Mouse (Mus musculus) forebrain, embryonic 12.5 days (tissue): Measurements from ENCODE around the gene Prdm12. TPM values are rescaled to one million over a fixed set of nuclear protein-coding genes. Genes with fewer than 3 reads are reported as not detected.

Experiments used
- ATAC-seq: fragments of 200-750 bp; cut with Nextera tagmentation; 2 replicates; pipeline ENCODE4 v1.8.0; 2017; ENCODE audit warnings: moderate TSS enrichment; ENCODE audit not compliant: low FRiP score
- H3K27ac ChIP-seq: fragments of 300-500 bp; sonication (generic); 2 replicates; pipeline ENCODE4 v1.5.1; 2016; ENCODE audit warnings: mild to moderate bottlenecking
- H3K27me3 ChIP-seq: fragments of 300-500 bp; sonication (generic); 2 replicates; pipeline ENCODE4 v1.6.1; 2016; ENCODE audit warnings: mild to moderate bottlenecking
- H3K36me3 ChIP-seq: fragments of 300-500 bp; sonication (generic); replicated peaks from 2 replicates; pipeline ENCODE4 v1.6.1; 2016; ENCODE audit warnings: mild to moderate bottlenecking
- H3K4me1 ChIP-seq: fragments of 300-500 bp; sonication (generic); 2 replicates; pipeline ENCODE4 v1.6.1; 2016
- H3K4me2 ChIP-seq: fragments of 300-500 bp; sonication (generic); 2 replicates; pipeline ENCODE4 v1.6.1; 2016; ENCODE audit warnings: mild to moderate bottlenecking, moderate library complexity
- H3K4me3 ChIP-seq: fragments of 300-500 bp; sonication (generic); replicated peaks from 2 replicates; pipeline ENCODE4 v1.5.1; 2016; ENCODE audit warnings: mild to moderate bottlenecking
- H3K9ac ChIP-seq: fragments of 300-500 bp; sonication (generic); 2 replicates; pipeline ENCODE4 v1.6.1; 2016; ENCODE audit warnings: mild to moderate bottlenecking
- H3K9me3 ChIP-seq: fragments of 300-500 bp; sonication (generic); 2 replicates; pipeline ENCODE4 v1.6.1; 2016
- WGBS: fragments of 180-500 bp; shearing (Covaris S2); methylation state at CpG from one replicate; pipeline ENCODE4 v1.1.7; 2016; 5-methylcytosine and 5-hydroxymethylcytosine counted together
- microRNA-seq: library from miRNA; unstranded; fragments of <30 nt; microRNA quantifications from one replicate; pipeline ENCODE4, GENCODE M21; 2017
- polyA plus RNA-seq: library from polyadenylated mRNA; unstranded; fragments of >200 nt; fragmentation: Nextera tagmentation; extraction: Ambion mirVana; gene quantifications from 2 replicates; pipeline ENCODE4 v1.2.1, GENCODE M21; 2016

The Prdm12 gene
- polyA plus RNA-seq, 1 experiment from 2014 or later = 5.4 TPM

DNA sequence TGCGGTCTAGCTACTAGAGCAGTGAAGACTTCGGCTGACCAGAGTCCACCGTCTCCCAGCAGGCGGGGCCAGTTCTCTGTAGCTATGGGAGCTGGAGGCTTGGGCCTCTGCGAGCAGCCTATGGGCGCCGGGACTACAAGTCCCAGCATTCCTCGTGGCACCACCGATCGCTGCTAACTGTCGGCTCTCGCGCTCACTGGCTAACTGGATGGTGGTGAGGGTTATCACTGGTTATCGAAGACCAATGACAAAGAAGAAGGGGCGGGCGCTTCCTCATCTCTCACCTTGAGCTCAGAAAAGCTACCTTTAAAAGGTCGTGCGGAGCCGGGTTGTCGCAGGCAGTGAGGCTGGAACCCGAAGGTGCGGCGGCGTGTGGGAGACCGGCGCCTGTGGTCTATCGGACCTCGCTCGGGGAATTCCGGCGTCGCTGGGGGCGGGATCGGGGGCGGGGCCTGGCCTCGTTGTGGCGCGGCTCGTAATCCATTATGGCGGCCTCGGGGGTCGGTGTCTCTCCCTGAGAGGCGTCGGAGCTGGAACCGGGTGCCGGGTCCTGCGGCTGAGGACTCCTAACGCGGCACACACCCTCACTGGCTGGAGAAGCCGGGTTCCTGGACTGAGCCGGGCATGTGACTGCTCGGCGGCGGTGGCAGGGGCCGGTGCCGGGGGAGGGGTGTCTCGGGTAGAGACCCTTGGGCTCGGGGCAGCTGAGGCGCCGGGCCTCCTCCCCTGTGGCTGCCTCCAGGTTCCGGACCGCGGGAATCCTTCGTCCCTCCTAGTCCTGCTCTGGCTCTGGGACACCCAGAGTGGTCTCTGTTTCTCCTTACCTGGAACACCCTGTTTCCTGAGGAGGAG is 48.5 kb downstream of the Prdm12 start, which contains the start of gene Abl1:
Gene Abl1, plus strand, starts transcription at position 303 of the 852 bp plus-strand sequence.
- H3K4me3 ChIP-seq = peak within 1 kb of the TSS; percentile 87
- H3K27ac ChIP-seq = peak within 1 kb of the TSS; percentile 91
- H3K4me2 ChIP-seq = peak within 1 kb of the TSS; percentile 60
- peaks cover 41% of the 10 kb centered on the region for H3K4me1 ChIP-seq
- ATAC-seq = peak; percentile 100
- H3K9ac ChIP-seq = peak within 1 kb of the TSS; percentile 86
- 0 out of 2 replicates have a peak, but pooled peaks cover 3% of the 10 kb centered on the region for H3K36me3 ChIP-seq
- under 1% methylated on average over 60 of the region's 64 CpGs for WGBS
- H3K9me3 ChIP-seq = no peaks in the 10 kb centered on the region
- no peaks in the 10 kb centered on the region for H3K27me3 ChIP-seq

DNA sequence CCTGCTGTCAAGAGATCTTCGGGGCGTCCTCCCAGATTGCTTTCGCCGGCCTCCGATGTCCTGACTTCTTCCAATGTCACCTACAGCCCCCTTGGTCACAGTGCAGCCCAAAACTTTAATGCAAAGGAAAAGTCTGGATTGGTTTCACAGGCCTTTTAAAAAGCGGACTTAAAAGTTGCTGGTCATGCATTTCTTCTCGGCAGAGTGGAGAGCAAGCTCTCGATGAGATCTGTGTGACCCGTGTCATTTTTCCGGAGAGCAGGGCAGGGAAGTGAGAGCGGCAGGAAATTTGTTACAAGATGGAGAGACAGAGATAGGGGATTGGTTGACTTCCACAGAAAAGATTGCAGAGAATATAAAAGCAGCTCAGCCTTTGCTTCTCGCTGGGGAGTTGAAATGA is 49.2 kb downstream of the Prdm12 start:
- Histone ChIP-seq H3K27me3 (no peaks in the 10 kb centered on the region), H3K4me3 (peak overlapping the region; percentile 87), H3K27ac (peak overlapping the region; percentile 91; the same call in 1 of the 2 replicates), H3K4me2 (peak overlapping the region; percentile 60), H3K36me3 (0 out of 2 replicates have a peak, but pooled peaks cover 3% of the 10 kb centered on the region), H3K9ac (peak overlapping the region; percentile 86), H3K4me1 (peaks cover 41% of the 10 kb centered on the region), H3K9me3 (no peaks in the 10 kb centered on the region)
- no peak for ATAC-seq
- WGBS = under 1% methylated on average over 12 of the region's 12 CpGs

DNA sequence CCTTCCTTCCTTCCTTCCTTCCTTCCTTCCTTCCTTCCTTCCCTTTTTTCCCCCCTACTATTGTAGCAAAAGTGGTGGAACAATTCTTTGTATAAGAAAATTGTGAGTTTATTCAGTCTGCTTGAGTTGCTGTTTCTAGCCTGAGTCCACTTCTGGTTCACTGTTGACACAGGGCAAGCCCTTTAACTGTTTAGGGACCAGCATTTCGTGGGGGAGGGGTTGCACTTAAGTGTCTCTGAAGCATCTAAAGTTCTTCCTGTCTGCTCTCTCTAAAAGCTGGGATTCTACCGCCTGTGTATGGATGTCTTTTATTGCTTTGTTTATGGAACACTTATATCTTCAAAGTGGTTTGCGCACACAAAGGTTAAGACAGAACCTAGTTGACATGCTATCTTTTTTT is 50.2 kb downstream of the Prdm12 start:
- Histone ChIP-seq H3K4me2 (peak overlapping the region; percentile 60), H3K36me3 (peaks cover 7% of the 10 kb centered on the region; the same call in 1 of the 2 replicates), H3K4me1 (peaks cover 41% of the 10 kb centered on the region), H3K27ac (no peak overlapping the region), H3K9me3 (no peaks in the 10 kb centered on the region), H3K4me3 (peak overlapping the region; percentile 87), H3K9ac (peak overlapping the region; percentile 86; the same call in 1 of the 2 replicates), H3K27me3 (no peaks in the 10 kb centered on the region)
- 60% methylated on average over 3 of the region's 3 CpGs for WGBS
- no peak for ATAC-seq

DNA sequence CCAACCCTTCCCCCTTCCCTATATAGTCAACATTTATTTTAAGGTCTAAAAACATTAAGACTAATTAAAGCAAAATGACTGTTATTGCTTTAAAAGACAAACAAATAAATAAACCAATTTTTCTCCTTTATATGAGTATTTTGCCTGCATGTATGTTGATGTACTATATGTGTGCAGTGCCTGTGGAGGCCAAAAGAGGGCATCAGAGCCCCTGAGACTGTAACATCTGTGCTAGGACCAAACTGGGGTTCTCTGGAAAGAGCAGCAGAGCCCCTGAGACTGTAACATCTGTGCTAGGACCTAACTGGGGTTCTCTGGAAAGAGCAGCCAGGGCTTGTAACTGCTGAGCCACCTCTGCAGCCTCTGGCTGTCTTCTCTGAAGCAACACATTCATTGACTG is 58.4 kb downstream of the Prdm12 start:
- ATAC-seq = no peak
- Histone ChIP-seq H3K4me2 (no peak overlapping the region), H3K9ac (no peak overlapping the region), H3K27me3 (no peaks in the 10 kb centered on the region), H3K9me3 (no peaks in the 10 kb centered on the region), H3K4me3 (no peak overlapping the region), H3K36me3 (peaks cover 23% of the 10 kb centered on the region), H3K4me1 (peaks cover 9% of the 10 kb centered on the region), H3K27ac (no peak overlapping the region)

DNA sequence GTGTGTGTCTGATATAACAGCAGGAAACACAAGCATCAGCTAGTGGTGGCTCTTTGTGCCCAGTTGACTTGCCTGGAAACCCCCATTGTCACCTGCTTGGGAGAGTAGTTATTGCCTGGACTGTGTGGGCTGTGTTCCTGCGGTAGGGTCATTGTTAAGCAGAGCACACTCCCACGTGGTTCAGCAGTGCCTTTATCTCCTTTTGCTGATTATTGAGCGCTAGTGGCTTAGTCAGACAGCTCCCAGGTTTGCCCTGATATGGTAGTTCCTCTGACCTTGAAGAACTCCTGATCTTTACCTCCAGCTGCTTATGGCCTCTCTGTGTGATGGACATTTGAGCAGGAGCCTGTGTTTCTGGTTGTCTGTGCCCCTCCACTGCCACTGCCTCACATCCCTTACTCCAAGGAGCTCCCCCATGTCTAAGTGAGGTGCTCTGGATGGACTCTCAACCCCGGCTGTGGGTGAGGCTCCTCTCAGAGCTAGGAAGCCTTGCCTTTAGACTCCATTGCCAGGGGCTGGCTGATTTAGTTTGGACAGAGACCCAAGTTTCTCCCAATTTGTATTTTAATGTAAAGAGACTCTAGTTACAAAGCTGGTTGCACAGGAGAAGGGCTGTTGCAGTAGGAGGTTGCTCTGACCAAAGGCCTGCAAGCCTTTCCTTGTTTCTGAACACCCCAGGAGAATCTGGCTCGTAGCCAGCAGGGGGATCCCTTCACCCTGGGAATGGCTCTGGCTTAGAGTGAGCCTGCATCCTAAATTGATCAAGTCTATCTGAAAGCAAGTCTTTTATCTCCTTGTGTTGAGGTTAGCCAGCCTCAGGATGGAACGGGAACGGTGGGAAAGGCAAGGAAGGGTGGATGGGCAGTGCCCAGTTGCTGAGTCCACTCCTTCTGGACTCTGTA is 61.0 kb downstream of the Prdm12 start:
- Histone ChIP-seq H3K4me3 (no peak overlapping the region), H3K27ac (no peak overlapping the region), H3K4me1 (peaks cover 11% of the 10 kb centered on the region; the same call in 1 of the 2 replicates), H3K4me2 (no peak overlapping the region), H3K9ac (no peak overlapping the region), H3K27me3 (no peaks in the 10 kb centered on the region), H3K9me3 (no peaks in the 10 kb centered on the region), H3K36me3 (peaks cover 16% of the 10 kb centered on the region)
- no peak for ATAC-seq
- WGBS = 54% methylated on average over 7 of the region's 7 CpGs

DNA sequence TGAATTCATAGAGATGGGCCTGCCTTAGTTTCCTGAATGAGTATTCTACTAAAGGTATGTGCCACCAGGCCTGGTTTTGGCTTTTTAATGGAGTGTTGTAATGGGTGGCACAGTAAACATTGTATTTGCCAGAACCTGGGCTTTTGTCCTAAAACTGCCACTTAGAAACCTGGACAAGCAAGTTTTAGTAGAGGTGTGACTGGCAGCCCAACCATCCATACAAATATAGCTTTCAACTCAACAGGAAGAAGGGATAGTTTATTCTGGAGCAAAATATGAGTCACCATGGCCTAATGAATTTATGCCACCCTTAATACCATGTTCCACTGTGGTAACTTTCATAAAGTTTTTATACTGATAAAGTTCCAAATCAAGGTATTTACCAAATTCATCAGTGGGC is 63.4 kb downstream of the Prdm12 start:
- ATAC-seq = no peak
- no peaks in the 10 kb centered on the region for H3K27me3 ChIP-seq
- no peak overlapping the region for H3K4me2 ChIP-seq

More for the DNA sequence above, 63.4 kb downstream of the Prdm12 start:
- peaks cover 11% of the 10 kb centered on the region; the same call in 1 of the 2 replicates for H3K4me1 ChIP-seq
- peaks cover 8% of the 10 kb centered on the region for H3K36me3 ChIP-seq
- no peak overlapping the region for H3K4me3 ChIP-seq
- no peak overlapping the region for H3K27ac ChIP-seq
- H3K9me3 ChIP-seq = no peaks in the 10 kb centered on the region
- no peak overlapping the region for H3K9ac ChIP-seq

Small RNA genes within 50 kb of the gene (microRNA-seq; reads per million reads assigned to microRNA genes)
- 3.2 reads per million, percentile 8 among the genes with 10 or more reads in this experiment for gene Mir6998

Other genes with a start within 250 kb of the Prdm12 start
- 4.0 and 4.9 TPM in 2 replicates for gene Ass1, start 169.8 kb upstream of the Prdm12 start, polyA plus RNA-seq
- 97.6 and 104 TPM in 2 replicates for gene Fubp3, start 67.4 kb upstream of the Prdm12 start, polyA plus RNA-seq
- 57.8 and 60.7 TPM in 2 replicates for gene Exosc2, start 30.7 kb downstream of the Prdm12 start, polyA plus RNA-seq
- gene Abl1, start 48.3 kb downstream of the Prdm12 start, polyA plus RNA-seq = 44.4 and 47.3 TPM in 2 replicates
- gene Qrfp, start 170.5 kb downstream of the Prdm12 start, polyA plus RNA-seq = 0.06 TPM in 1 of 2 replicates, not detected in the other
- 1.1 and 1.2 TPM in 2 replicates for gene Fibcd1, start 206.0 kb downstream of the Prdm12 start, polyA plus RNA-seq
- gene Lamc3, start 247.3 kb downstream of the Prdm12 start, polyA plus RNA-seq = 5.2 and 5.6 TPM in 2 replicates